Mouse (Mus musculus): Measurements from ENCODE around the gene Prrx1. TPM values are rescaled to one million over a fixed set of nuclear protein-coding genes. Genes with fewer than 3 reads are reported as not detected.

The Prrx1 gene
- total RNA-seq (2014; rRNA removed) (0.40 and 0.46 TPM in 2 replicates), polyA plus RNA-seq (2012; rRNA removed) (0.04 and 0.06 TPM in 2 replicates)

DNA sequence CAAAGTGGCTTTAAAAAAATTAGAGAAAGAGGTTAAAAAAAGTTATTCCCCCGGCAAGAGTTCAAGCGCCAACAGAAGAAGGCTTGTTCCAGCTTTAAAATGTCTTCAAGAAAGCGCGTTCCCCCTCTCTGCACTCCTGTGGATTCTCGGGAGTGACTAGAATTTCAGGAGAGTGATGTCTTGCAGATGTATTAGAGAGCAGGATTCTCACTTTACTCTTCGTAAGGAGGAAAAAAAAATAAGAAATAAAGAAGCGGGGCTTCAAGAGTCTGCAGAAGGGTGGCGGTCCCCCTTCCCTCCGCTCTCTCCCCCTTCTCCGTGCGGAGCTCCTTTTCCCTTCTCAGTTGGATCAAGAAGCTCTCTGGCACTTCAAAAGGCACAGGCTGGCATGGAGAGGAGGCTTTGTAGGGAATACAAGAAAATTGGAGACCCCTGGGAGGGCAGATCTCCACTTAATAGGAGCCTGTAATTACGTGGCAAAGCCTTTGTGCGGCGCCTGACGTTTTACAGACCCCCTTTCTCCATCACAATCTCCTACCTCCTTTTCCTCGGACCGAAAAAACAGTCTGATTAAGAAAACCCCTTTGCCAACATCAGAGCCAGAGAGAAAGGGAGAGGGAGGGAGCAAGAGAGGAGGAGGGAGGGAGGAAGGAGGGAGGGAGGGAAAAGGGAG is at the start of gene Prrx1:
TSS of gene Prrx1 (minus strand) at position 610 of the 673 bp plus-strand sequence.
- Histone ChIP-seq H3K27ac (replicated peaks; ENCODE audit: insufficient read depth, low read depth, low read length) (no peak within 1 kb of the TSS), H3K4me3 (ENCODE audit: insufficient read depth, low read depth, low read length) (peak within 1 kb of the TSS; percentile 60), H3K36me3 (ENCODE audit: control insufficient read depth, insufficient read depth, low read length) (no peaks in the 10 kb centered on the region), H3K4me1 (ENCODE audit: control insufficient read depth, insufficient read depth, low read length) (peaks cover 15% of the 10 kb centered on the region; the same call in 1 of the 2 replicates), H3K27me3 (ENCODE audit: control insufficient read depth, insufficient read depth, low read length) (peaks cover 26% of the 10 kb centered on the region), H3K9ac (ENCODE audit: low read depth, low read length) (peak within 1 kb of the TSS; percentile 64; the same call in 1 of the 2 replicates), H3K79me2 (ENCODE audit: control insufficient read depth, insufficient read depth, low read length) (no peaks in the 10 kb centered on the region)
- 6% methylated on average over 17 of the region's 17 CpGs for WGBS
- TF ChIP-seq CTCF (IDR thresholded peaks at IDR 0.05; ENCODE audit: low read depth, low read length) (no peak), POLR2A (IDR thresholded peaks at IDR 0.05; ENCODE audit: extremely low read depth, insufficient read depth, low read length) (no peak)
- DNase-seq (ENCODE audit: extremely low read depth, low read depth, low spot score) = no peak

GRCm38 (mm10) chr1:163362202-163362601 is 48.7 kb upstream of the Prrx1 start:
- 78% methylated on average over 8 of the region's 8 CpGs for WGBS
- DNase-seq (ENCODE audit: extremely low read depth, low read depth, low spot score) = no peak
- Histone ChIP-seq H3K4me1 (ENCODE audit: control insufficient read depth, insufficient read depth, low read length) (no peaks in the 10 kb centered on the region), H3K36me3 (ENCODE audit: control insufficient read depth, insufficient read depth, low read length) (no peaks in the 10 kb centered on the region), H3K9ac (ENCODE audit: low read depth, low read length) (no peak overlapping the region), H3K27ac (replicated peaks; ENCODE audit: insufficient read depth, low read depth, low read length) (no peak overlapping the region), H3K27me3 (ENCODE audit: control insufficient read depth, insufficient read depth, low read length) (no peaks in the 10 kb centered on the region), H3K4me3 (ENCODE audit: insufficient read depth, low read depth, low read length) (no peak overlapping the region), H3K79me2 (ENCODE audit: control insufficient read depth, insufficient read depth, low read length) (no peaks in the 10 kb centered on the region)
- TF ChIP-seq CTCF (IDR thresholded peaks at IDR 0.05; ENCODE audit: low read depth, low read length) (no peak), POLR2A (IDR thresholded peaks at IDR 0.05; ENCODE audit: extremely low read depth, insufficient read depth, low read length) (no peak)

DNA sequence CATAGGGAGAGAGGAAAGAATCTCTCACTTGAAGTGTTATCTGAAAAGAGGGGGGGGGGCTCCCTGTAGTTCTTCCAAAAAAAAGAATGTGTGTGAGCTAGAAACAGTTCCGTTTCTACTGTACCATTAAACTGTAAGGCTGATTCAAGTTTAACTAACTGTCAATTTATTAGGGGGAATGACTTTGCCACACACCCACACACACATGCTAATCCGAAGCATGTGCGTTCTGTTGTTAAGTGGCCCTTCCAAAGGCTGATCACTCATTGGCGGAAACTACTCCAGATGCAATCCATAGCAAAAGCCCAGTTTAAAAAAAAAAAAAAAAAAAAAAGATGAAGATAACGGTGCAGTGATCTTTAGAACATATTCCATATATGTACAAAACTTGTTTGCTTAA is 47.9 kb upstream of the Prrx1 start:
- no peak overlapping the region for H3K27ac ChIP-seq (replicated peaks; ENCODE audit: insufficient read depth, low read depth, low read length)
- WGBS = 84% methylated on average over 5 of the region's 5 CpGs
- H3K79me2 ChIP-seq (ENCODE audit: control insufficient read depth, insufficient read depth, low read length) = no peaks in the 10 kb centered on the region
- no peak for DNase-seq (ENCODE audit: extremely low read depth, low read depth, low spot score)
- no peaks in the 10 kb centered on the region for H3K36me3 ChIP-seq (ENCODE audit: control insufficient read depth, insufficient read depth, low read length)
- no peaks in the 10 kb centered on the region for H3K27me3 ChIP-seq (ENCODE audit: control insufficient read depth, insufficient read depth, low read length)
- no peaks in the 10 kb centered on the region for H3K4me1 ChIP-seq (ENCODE audit: control insufficient read depth, insufficient read depth, low read length)
- no peak overlapping the region for H3K9ac ChIP-seq (ENCODE audit: low read depth, low read length)
- no peak for TF ChIP-seq CTCF (IDR thresholded peaks at IDR 0.05; ENCODE audit: low read depth, low read length)
- no peak for TF ChIP-seq POLR2A (IDR thresholded peaks at IDR 0.05; ENCODE audit: extremely low read depth, insufficient read depth, low read length)
- no peak overlapping the region for H3K4me3 ChIP-seq (ENCODE audit: insufficient read depth, low read depth, low read length)

- no peaks in the 10 kb centered on the region for H3K4me1 ChIP-seq (ENCODE audit: control insufficient read depth, insufficient read depth, low read length)
- DNase-seq (ENCODE audit: extremely low read depth, low read depth, low spot score) = no peak
- no peaks in the 10 kb centered on the region for H3K79me2 ChIP-seq (ENCODE audit: control insufficient read depth, insufficient read depth, low read length)
- no peak overlapping the region for H3K27ac ChIP-seq (replicated peaks; ENCODE audit: insufficient read depth, low read depth, low read length)
- no peak overlapping the region for H3K4me3 ChIP-seq (ENCODE audit: insufficient read depth, low read depth, low read length)
- H3K9ac ChIP-seq (ENCODE audit: low read depth, low read length) = no peak overlapping the region
- no peaks in the 10 kb centered on the region for H3K36me3 ChIP-seq (ENCODE audit: control insufficient read depth, insufficient read depth, low read length)
- WGBS = 71% methylated on average over 6 of the region's 6 CpGs
- H3K27me3 ChIP-seq (ENCODE audit: control insufficient read depth, insufficient read depth, low read length) = no peaks in the 10 kb centered on the region
- TF ChIP-seq CTCF (IDR thresholded peaks at IDR 0.05; ENCODE audit: low read depth, low read length) = no peak
- TF ChIP-seq POLR2A (IDR thresholded peaks at IDR 0.05; ENCODE audit: extremely low read depth, insufficient read depth, low read length) = no peak
These were observed 47.3 kb upstream of the Prrx1 start for GRCm38 (mm10) chr1:163360796-163361195.

DNA sequence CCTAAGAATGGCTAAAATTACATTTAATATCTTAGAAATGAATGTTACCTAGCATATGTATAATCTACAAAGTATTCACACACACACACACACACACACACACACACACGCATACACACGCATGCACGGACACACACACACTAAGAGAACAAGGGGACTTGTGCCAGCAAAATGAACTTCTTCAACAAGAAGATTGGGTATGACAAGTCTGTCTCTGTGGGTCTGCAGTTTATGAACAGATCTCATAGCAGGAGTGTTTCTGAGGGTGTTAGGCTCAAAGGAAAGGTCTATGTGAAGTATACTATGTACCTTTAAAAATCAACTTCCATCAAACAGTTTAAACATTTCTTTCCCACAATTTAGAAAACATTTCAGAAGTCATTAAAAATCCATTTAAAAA is 46.0 kb upstream of the Prrx1 start:
- no peak for DNase-seq (ENCODE audit: extremely low read depth, low read depth, low spot score)
- Histone ChIP-seq H3K27me3 (ENCODE audit: control insufficient read depth, insufficient read depth, low read length) (no peaks in the 10 kb centered on the region), H3K36me3 (ENCODE audit: control insufficient read depth, insufficient read depth, low read length) (no peaks in the 10 kb centered on the region), H3K9ac (ENCODE audit: low read depth, low read length) (no peak overlapping the region), H3K4me3 (ENCODE audit: insufficient read depth, low read depth, low read length) (no peak overlapping the region), H3K4me1 (ENCODE audit: control insufficient read depth, insufficient read depth, low read length) (no peaks in the 10 kb centered on the region), H3K79me2 (ENCODE audit: control insufficient read depth, insufficient read depth, low read length) (no peaks in the 10 kb centered on the region), H3K27ac (replicated peaks; ENCODE audit: insufficient read depth, low read depth, low read length) (no peak overlapping the region)
- WGBS = 90% methylated on average over 3 of the region's 3 CpGs
- no peak for TF ChIP-seq POLR2A (IDR thresholded peaks at IDR 0.05; ENCODE audit: extremely low read depth, insufficient read depth, low read length)
- no peak for TF ChIP-seq CTCF (IDR thresholded peaks at IDR 0.05; ENCODE audit: low read depth, low read length)

GRCm38 (mm10) chr1:163358165-163358564 is 44.7 kb upstream of the Prrx1 start:
- H3K4me1 ChIP-seq (ENCODE audit: control insufficient read depth, insufficient read depth, low read length) = no peaks in the 10 kb centered on the region
- TF ChIP-seq CTCF (IDR thresholded peaks at IDR 0.05; ENCODE audit: low read depth, low read length) = no peak
- TF ChIP-seq POLR2A (IDR thresholded peaks at IDR 0.05; ENCODE audit: extremely low read depth, insufficient read depth, low read length) = no peak
- H3K4me3 ChIP-seq (ENCODE audit: insufficient read depth, low read depth, low read length) = no peak overlapping the region
- no peaks in the 10 kb centered on the region for H3K79me2 ChIP-seq (ENCODE audit: control insufficient read depth, insufficient read depth, low read length)
- no peaks in the 10 kb centered on the region for H3K36me3 ChIP-seq (ENCODE audit: control insufficient read depth, insufficient read depth, low read length)
- H3K27ac ChIP-seq (replicated peaks; ENCODE audit: insufficient read depth, low read depth, low read length) = no peak overlapping the region
- H3K27me3 ChIP-seq (ENCODE audit: control insufficient read depth, insufficient read depth, low read length) = no peaks in the 10 kb centered on the region
- WGBS = 75% methylated on average over 7 of the region's 7 CpGs
- no peak for DNase-seq (ENCODE audit: extremely low read depth, low read depth, low spot score)
- H3K9ac ChIP-seq (ENCODE audit: low read depth, low read length) = no peak overlapping the region

Measured in liver, adult 2 months (tissue).